Mouse (Mus musculus): ENCODE data around the gene Daglb. TPM values are rescaled to one million over a fixed set of nuclear protein-coding genes. Genes with fewer than 3 reads are reported as not detected.

Daglb gene
- total and polyA plus RNA-seq, 2 experiments from 2014 or later = 21.3 to 24.6 TPM

DNA sequence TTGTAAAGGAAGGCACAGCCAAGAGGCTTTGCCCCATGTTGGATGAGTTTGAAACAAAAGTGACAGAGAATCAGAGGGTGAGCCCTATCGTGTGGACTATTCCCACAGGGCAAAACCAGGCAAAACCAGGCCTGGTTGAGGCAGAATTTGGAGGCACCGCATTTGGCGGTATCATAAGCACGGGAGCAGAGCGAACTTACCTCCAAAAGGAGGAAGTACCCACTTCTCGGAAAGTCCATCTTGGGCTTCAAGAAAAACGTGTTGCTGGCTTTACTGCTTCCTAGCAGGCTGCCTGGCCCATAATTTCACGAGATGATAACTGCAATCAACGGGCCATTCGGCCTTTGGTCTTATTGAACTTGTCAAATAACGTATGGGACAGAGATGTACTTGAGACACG is 22.6 kb upstream of the Daglb start:
- H3K4me1 ChIP-seq (ENCODE audit: insufficient read depth, low read length) = no peaks in the 10 kb centered on the region
- DNase-seq (ENCODE audit: low spot score) = no peak
- no peaks in the 10 kb centered on the region for H3K27me3 ChIP-seq (ENCODE audit: insufficient read depth, low read length)
- no peak overlapping the region for H3K9ac ChIP-seq (replicated peaks; ENCODE audit: low read length, poor library complexity, severe bottlenecking)
- 84% methylated on average over 12 of the region's 12 CpGs for WGBS
- no peak overlapping the region for H3K4me3 ChIP-seq (ENCODE audit: low read depth, low read length)
- TF ChIP-seq CTCF (IDR thresholded peaks at IDR 0.05) = no peak
- no peak overlapping the region for H3K27ac ChIP-seq (ENCODE audit: low read depth, low read length)
- no peak overlapping the region for H3K4me2 ChIP-seq (ENCODE audit: low read depth, low read length, poor library complexity, severe bottlenecking)
- no peak for ATAC-seq (ENCODE audit: low FRiP score)
- no peaks in the 10 kb centered on the region for H3K36me3 ChIP-seq (ENCODE audit: insufficient read depth, low read length)
- H3K9me3 ChIP-seq (ENCODE audit: low read length) = no peaks in the 10 kb centered on the region

DNA sequence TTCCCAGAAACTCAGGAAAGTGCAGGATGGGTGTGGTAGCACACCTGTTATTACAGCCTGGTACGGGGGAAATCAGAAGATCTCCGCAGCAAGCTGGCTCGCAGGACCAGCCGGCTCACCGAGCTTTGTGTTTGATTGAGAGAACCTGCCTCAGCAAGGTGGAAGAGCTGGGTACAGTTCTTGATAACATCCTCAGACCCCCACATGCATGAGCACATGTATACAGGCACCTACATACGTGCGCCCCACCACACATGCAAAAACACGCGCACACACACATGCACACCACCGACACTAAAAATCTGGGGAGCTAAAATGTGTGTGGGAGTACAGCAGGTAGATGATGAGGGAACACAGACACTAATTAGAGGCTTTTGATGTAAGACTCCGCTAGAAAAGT is 713 bp upstream of the Daglb start:
- Histone ChIP-seq H3K27me3 (ENCODE audit: insufficient read depth, low read length) (no peaks in the 10 kb centered on the region), H3K4me2 (ENCODE audit: low read depth, low read length, poor library complexity, severe bottlenecking) (peak overlapping the region; percentile 64), H3K27ac (ENCODE audit: low read depth, low read length) (peak overlapping the region; percentile 75), H3K9ac (replicated peaks; ENCODE audit: low read length, poor library complexity, severe bottlenecking) (peak overlapping the region; percentile 75), H3K4me3 (ENCODE audit: low read depth, low read length) (peak overlapping the region; percentile 80), H3K36me3 (ENCODE audit: insufficient read depth, low read length) (peaks cover 15% of the 10 kb centered on the region), H3K9me3 (ENCODE audit: low read length) (no peaks in the 10 kb centered on the region), H3K4me1 (ENCODE audit: insufficient read depth, low read length) (0 out of 2 replicates have a peak, but pooled peaks cover 3% of the 10 kb centered on the region)
- WGBS = 79% methylated on average over 11 of the region's 11 CpGs
- ATAC-seq (ENCODE audit: low FRiP score) = no peak
- DNase-seq (ENCODE audit: low spot score) = no peak
- TF ChIP-seq CTCF (IDR thresholded peaks at IDR 0.05) = no peak

- Histone ChIP-seq H3K36me3 (ENCODE audit: insufficient read depth, low read length) (peaks cover 21% of the 10 kb centered on the region), H3K9me3 (ENCODE audit: low read length) (no peaks in the 10 kb centered on the region), H3K4me2 (ENCODE audit: low read depth, low read length, poor library complexity, severe bottlenecking) (peak overlapping the region; percentile 64), H3K4me3 (ENCODE audit: low read depth, low read length) (peak overlapping the region; percentile 80), H3K27me3 (ENCODE audit: insufficient read depth, low read length) (no peaks in the 10 kb centered on the region), H3K9ac (replicated peaks; ENCODE audit: low read length, poor library complexity, severe bottlenecking) (peak overlapping the region; percentile 75), H3K4me1 (ENCODE audit: insufficient read depth, low read length) (0 out of 2 replicates have a peak, but pooled peaks cover 3% of the 10 kb centered on the region), H3K27ac (ENCODE audit: low read depth, low read length) (peak overlapping the region; percentile 75)
- ATAC-seq (ENCODE audit: low FRiP score) (no peak), DNase-seq (ENCODE audit: low spot score) (no peak)
- TF ChIP-seq CTCF (IDR thresholded peaks at IDR 0.05) = no peak
- WGBS = under 1% methylated on average over 20 of the region's 20 CpGs
These were observed 354 bp downstream of the Daglb start for GRCm38 (mm10) chr5:143464757-143465118.

DNA sequence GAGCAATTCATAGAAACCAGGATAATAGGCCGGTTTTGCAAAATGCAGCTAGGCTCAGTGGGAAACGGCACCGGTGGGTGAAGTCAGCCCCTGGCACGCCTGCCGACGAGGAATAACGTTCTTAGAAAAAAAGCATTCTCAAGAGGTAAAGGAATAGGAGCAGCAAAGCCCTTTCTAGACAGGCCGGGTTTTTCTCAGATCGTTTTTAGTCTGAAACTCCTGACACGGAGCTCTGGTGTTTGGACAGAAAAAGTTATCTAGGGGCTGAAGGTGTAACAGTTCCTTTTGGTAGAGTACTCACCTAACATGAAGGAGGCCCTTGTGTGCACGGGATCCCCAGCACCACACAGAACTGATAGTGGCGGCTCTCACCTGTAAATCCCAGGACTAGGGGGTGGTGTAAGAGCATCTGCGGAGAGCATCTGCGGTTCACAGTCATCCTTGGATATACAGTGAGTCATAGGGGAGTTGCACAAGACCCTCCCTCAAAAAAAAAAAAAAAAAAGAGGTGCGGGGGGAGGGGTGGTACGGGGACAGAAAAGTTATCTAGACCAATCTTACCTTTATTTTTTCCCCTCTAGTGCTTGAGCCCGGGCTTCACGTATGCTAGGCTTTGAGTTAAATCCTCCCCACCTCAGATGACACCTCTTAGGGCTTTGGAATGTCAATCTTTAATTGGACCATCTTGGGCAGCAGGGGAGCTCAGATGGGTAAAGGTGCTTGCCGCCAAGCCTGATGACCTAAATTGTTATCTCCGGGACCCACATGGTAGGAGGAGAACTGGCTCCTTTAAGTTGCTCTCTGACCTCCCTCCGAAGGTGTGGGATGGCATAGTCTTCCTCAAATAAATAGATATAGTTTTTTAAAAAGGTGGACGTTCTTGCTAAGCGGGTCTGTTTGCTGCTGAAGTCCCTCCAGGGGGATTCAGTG is 1.0 kb downstream of the Daglb start:
- 34% methylated on average over 23 of the region's 23 CpGs for WGBS
- DNase-seq (ENCODE audit: low spot score) (no peak), ATAC-seq (ENCODE audit: low FRiP score) (no peak)
- Histone ChIP-seq H3K9ac (replicated peaks; ENCODE audit: low read length, poor library complexity, severe bottlenecking) (peak overlapping the region; percentile 75; the same call in 1 of the 2 replicates), H3K36me3 (ENCODE audit: insufficient read depth, low read length) (peaks cover 23% of the 10 kb centered on the region), H3K27ac (ENCODE audit: low read depth, low read length) (no peak overlapping the region), H3K9me3 (ENCODE audit: low read length) (no peaks in the 10 kb centered on the region), H3K4me1 (ENCODE audit: insufficient read depth, low read length) (0 out of 2 replicates have a peak, but pooled peaks cover 3% of the 10 kb centered on the region), H3K4me3 (ENCODE audit: low read depth, low read length) (peak overlapping the region; percentile 80), H3K27me3 (ENCODE audit: insufficient read depth, low read length) (no peaks in the 10 kb centered on the region), H3K4me2 (ENCODE audit: low read depth, low read length, poor library complexity, severe bottlenecking) (peak overlapping the region; percentile 64)
- TF ChIP-seq CTCF (IDR thresholded peaks at IDR 0.05) = no peak

DNA sequence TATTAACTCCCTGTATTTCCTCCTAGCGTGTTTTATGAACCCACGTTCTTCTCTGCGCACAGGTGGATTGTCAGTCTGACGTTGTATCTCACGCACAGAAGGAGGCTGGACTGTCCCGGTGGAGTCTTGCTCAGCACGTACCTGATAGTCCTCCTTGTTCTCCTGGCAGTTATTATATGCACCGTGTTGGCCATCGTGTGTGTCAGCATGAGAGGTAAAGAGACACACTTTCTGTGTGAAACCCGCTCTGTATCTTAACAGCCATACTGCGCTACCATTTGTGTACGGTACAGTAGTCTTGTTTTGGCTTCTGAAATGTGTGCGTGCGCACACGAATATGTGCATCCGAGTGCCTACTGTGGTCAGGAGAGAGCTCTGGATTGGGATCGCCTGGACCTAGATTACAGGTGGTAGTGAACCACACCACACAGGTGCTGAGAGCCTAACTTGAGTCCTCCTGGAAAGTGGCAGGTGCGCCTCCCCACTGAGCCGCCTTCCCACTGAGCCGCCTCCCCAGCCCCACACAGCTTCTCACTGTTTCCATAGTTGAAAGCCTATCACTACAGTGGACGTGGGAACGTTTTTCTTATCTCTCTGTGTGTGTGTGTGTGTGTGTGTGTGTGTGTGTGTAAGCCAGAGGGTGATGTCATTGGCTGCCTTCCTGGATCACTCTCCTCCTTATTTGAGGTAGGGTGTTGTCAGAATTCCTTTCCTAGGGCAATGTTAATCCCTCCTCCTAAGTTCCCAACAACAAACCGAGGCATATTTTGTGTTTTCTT is 2.7 kb downstream of the Daglb start:
- no peak for ATAC-seq (ENCODE audit: low FRiP score)
- TF ChIP-seq CTCF (IDR thresholded peaks at IDR 0.05) = no peak
- no peak overlapping the region for H3K9ac ChIP-seq (replicated peaks; ENCODE audit: low read length, poor library complexity, severe bottlenecking)
- H3K36me3 ChIP-seq (ENCODE audit: insufficient read depth, low read length) = peaks cover 30% of the 10 kb centered on the region
- WGBS = 93% methylated on average over 23 of the region's 23 CpGs
- H3K4me3 ChIP-seq (ENCODE audit: low read depth, low read length) = no peak overlapping the region
- no peak overlapping the region for H3K4me2 ChIP-seq (ENCODE audit: low read depth, low read length, poor library complexity, severe bottlenecking)
- no peaks in the 10 kb centered on the region for H3K27me3 ChIP-seq (ENCODE audit: insufficient read depth, low read length)
- 0 out of 2 replicates have a peak, but pooled peaks cover 3% of the 10 kb centered on the region for H3K4me1 ChIP-seq (ENCODE audit: insufficient read depth, low read length)
- no peak for DNase-seq (ENCODE audit: low spot score)
- no peak overlapping the region for H3K27ac ChIP-seq (ENCODE audit: low read depth, low read length)
- H3K9me3 ChIP-seq (ENCODE audit: low read length) = no peaks in the 10 kb centered on the region
